Mouse (Mus musculus) thymus, adult 18-20 months (tissue): ENCODE results near the gene Kxd1.

ENCODE experiments used
- DNase-seq, 2 experiments: peaks; one replicate each; pipeline ENCODE4 v3.0.0; 2022; ENCODE audit warnings: mixed read lengths in 2 of 2

Kxd1 gene

DNA sequence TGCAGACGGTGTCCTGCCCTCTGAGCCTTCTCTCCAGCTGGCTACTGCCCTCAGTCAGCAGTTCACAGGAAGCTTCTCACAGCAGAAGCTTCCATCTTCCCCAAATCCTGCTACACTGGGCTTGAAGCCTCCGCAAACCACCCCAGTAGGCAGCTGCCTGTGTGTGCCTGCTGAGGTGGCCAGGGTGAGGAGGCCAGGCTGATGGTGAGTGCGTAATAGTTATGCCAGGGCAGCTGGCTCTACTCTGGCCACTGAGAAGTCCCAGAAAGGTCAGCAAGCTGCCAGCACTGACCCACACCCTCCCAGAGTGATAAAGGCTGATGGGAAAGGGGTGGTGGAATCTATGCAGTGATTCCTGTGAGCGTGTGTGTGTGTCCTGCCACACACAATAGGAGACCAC, 61.5 kb downstream of the Kxd1 start:
- DNase-seq = no peak

- DNase-seq = no peak
Observed at GRCm38 (mm10) chr8:70465701-70466100, 62.1 kb downstream of the Kxd1 start.

DNA sequence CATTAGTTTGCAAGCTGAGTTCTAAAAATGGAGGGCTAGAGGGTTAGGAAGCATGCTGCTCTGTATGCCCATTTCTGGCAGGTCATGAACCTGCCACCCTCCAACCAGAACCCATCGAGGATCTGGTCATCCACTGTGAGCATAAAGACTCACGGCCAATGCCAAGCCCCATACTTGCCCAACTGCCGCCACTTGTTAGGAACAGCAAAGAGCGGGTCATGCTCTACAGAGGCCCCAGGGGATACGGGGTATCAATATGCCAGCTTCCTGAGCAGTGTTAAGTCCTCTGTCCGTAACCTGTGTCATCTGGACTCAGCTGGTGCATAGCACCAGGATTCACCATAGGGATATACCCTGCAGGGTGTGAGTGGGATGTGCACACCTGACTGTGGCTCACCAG, 63.6 kb downstream of the Kxd1 start:
- no peak for DNase-seq

DNA sequence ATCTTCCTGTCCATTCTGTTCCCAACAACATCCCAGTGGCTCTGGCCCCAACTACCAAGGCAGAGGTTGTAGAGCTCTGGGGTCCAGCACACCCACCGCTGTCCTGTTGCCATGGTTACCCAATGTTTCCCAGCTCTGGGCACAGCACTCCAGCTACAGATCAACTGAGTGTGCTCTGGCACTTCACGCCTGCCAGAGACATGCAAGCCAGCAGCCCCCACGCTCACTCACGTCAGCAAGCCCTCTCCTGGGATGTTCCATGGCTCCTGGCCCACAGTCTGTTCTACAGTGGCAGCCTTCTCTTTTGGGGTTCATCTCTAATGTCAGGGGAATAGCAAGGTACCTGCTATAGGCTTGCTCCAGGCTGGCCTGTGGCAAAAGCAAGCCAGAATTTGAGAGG, 64.5 kb downstream of the Kxd1 start:
- no peak for DNase-seq

DNA sequence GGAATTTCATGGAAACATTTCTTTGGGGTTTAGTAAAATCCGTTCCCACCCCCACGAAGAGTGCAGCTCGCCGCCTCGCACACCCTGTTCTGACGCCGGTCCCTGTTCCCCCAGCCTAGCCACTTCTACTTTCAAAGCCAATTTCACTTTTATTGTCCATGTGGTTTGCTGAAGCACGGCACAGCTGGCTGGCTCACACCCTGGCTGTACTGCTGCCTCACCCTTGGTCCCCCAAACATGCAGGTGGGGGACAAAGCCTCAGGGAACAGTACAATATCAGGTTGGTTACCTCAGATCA, 65.3 kb downstream of the Kxd1 start:
- DNase-seq = no peak

- DNase-seq = no peak
Observed at GRCm38 (mm10) chr8:70461765-70462515, 65.8 kb downstream of the Kxd1 start.

GRCm38 (mm10) chr8:70460606-70461005, 67.2 kb downstream of the Kxd1 start:
- DNase-seq = no peak

DNA sequence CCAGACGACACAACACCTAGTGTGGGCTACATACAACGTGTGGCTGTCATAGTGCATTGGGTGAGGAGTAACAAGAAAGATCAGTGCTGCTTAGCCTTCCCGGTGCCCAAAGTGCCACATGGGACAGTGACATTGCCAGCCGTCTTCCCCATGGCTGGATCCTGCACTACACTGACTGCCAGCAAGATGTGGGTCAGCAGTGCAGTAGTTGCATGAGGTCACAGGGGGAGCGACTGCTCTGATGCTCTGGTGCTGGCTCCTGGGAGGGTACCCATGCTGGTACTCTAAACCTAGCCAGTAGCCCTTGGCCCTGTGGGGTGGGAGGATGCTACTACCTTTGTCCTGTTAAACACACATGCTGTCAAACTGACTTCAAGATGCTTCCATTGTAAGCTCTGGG, 67.6 kb downstream of the Kxd1 start:
- DNase-seq = no peak

GRCm38 (mm10) chr8:70459636-70460035, 68.1 kb downstream of the Kxd1 start:
- no peak for DNase-seq

DNA sequence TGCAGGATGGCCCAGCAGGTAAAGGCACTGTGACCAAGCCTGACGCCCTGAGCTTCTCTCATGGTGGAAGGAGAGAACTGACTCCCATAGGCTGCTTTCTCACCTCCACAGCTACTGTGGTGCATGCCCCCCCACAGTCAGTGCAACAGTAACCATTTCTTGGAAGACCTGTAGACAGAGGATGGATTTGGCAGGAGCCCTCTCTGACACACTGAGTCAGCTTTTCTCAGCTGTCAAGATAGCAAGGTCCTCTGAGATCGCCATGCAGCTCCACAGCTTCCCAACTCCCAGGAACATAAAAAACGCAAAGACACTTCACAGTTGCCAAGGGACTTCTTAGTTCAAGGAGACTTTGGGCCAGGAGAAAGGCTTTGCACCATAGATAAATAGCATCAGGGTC, 69.3 kb downstream of the Kxd1 start:
- no peak for DNase-seq
